Mouse (Mus musculus) liver, adult 2 months (tissue): ENCODE data around the gene Olfr572.

Experiments used
- CTCF ChIP-seq: fragments of 200-500 bp; IDR thresholded peaks from 2 replicates; pipeline ENCODE4 v1.5.1; 2011; ENCODE audit warnings: low read depth, low read length, control low read depth
- POLR2A ChIP-seq: fragments of 200-500 bp; IDR thresholded peaks from 2 replicates; pipeline ENCODE4 v1.6.1; 2011; ENCODE audit warnings: low read length, control low read depth; ENCODE audit not compliant: insufficient read depth; ENCODE audit errors: extremely low read depth

GRCm38 (mm10) chr7:102950732-102951131, 26.5 kb downstream of the Olfr572 start:
- no peak for TF ChIP-seq CTCF
- no peak for TF ChIP-seq POLR2A
